Mouse (Mus musculus) hematopoietic stem cell, adult 5-6 weeks (primary cell): ENCODE measurements at regions not wholly inside any gene's neighbourhood (a gene's known extent, or its start where the extent isn't known, plus 50 kb on each side); places are given as distances from the start of the nearest gene placed in this dataset.

ENCODE experiments used
- ATAC-seq, 2 experiments: fragments of 125-278 bp in 1 of 2; replicated peaks in 1 of 2; 2 replicates each; pipeline ENCODE4 v1.8.0; 2016 to 2017; ENCODE audit warnings: inconsistent platforms in 2 of 2, mild to moderate bottlenecking in 2 of 2, moderate number of reproducible peaks in 2 of 2, low read depth in 1 of 2, moderate TSS enrichment in 1 of 2; ENCODE audit not compliant: low FRiP score in 2 of 2, poor library complexity in 2 of 2, severe bottlenecking in 2 of 2, insufficient read depth in 1 of 2, low TSS enrichment in 1 of 2

- no peak for ATAC-seq
Measured at GRCm38 (mm10) chr1:71980624-71981023, 231.5 kb downstream of the Mreg start.

DNA sequence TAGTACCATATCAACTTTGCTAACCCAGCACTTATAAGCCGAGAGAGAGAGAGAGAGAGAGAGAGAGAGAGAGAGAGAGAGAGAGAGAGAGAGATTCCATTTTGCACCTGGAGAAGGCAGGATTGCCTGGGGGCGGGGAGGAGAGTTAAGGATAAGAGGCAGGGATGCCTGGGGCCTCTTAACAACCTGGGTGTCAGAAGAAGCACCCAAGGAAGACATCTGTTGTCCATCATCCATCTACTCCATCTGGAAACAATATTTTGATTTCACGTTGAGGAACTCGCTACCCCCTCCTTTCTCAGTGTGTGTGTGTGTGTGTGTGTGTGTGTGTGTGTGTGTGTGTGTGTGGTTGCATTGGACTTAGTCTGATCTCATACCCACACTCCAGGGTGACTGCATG lies 232.8 kb downstream of the Mreg start:
- no peak for ATAC-seq

DNA sequence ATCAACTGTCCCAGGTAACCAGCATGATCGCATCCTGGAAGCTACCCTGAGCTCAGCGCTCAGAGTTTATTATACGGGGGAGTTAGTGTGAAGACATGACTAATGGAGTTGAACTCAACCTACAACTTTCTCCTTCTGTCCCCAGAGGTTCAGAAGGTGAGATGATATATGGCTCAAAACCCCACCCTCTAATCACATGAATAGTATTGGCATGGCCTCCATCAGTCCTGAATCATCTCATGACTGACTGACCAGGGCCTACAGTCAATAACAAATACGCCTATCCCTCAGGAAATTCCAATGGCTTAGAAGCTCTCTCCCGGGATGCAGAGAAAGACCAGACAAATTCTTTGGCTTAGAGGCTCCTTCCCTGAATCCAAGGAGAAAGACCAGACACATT lies 234.7 kb downstream of the Mreg start:
- no peak for ATAC-seq

- ATAC-seq: peak; percentile 95
Measured at GRCm38 (mm10) chr1:71974715-71975114, 237.4 kb downstream of the Mreg start.

- ATAC-seq: no peak
Measured at GRCm38 (mm10) chr1:71971943-71972342, 240.2 kb downstream of the Mreg start.

- no peak for ATAC-seq
Measured at GRCm38 (mm10) chr1:71970771-71971170, 241.3 kb downstream of the Mreg start.

DNA sequence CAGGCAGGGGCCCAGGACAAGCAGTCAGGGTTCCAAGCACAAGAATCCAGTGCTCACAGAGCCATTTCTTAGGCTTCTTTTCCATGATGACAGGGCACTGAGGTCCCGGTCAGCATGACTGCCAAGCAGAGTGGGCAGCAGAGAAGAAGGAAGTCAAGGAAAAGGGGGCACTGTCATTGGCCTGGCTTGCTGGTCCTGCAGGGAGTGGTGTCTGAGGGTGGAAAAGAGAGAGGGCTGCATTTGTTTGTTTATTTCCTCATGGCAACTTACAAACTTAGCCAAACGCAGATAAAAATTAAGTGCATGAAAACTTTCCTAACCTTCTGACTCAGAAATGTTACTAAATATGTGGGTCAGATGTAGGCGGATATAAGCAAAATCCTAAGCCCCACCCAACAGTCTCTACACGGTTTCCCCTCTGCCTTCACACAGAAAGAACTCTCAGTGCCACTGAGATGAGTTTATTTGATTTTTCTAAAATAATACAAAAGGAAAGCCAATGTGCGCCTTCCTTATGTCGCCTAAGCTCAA lies 244.5 kb downstream of the Mreg start:
- ATAC-seq: no peak

- ATAC-seq: no peak
Measured at GRCm38 (mm10) chr1:71964450-71965126, 247.5 kb downstream of the Mreg start.

DNA sequence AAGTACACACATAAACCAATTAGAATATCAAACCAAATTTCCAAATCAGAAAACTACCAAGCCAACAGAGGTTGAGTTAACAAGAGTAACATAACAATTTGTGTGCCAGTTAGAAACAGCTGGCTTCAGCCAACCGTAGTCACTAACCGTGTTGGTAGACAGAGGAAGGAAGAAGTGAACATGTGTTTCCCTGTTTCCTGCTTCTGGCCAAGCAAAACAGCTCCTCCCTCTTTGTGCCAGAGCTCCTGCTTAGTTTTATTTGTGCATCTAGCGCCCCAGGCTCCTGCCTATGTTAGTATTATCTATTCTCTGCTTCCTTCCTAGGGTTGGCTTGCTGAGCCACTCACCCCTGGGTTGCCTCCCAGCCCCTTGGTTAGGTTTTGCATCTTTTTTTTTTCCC lies 255.2 kb downstream of the Mreg start:
- ATAC-seq: peak; percentile 93 to 95

DNA sequence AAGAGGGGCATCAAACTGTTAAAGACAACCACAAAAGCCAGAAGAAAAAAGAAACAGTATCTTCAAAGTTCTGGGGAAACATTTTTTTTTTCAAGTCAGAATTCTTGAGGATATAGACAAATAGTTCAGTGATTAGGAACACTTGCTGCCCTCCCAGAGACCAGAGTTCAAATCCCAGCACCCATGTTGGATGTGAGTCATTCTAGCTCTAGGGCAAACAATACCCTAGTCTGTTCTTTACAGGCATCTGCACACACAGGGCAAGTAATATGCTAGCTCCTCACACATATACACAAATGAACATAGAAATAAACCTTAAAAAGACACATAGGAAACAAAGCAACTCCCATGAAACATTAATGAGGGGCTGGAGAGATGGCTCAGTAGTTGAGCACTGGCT lies 256.8 kb downstream of the Mreg start:
- ATAC-seq: no peak

- no peak for ATAC-seq
Measured at GRCm38 (mm10) chr1:71953292-71953691, 258.8 kb downstream of the Mreg start.

DNA sequence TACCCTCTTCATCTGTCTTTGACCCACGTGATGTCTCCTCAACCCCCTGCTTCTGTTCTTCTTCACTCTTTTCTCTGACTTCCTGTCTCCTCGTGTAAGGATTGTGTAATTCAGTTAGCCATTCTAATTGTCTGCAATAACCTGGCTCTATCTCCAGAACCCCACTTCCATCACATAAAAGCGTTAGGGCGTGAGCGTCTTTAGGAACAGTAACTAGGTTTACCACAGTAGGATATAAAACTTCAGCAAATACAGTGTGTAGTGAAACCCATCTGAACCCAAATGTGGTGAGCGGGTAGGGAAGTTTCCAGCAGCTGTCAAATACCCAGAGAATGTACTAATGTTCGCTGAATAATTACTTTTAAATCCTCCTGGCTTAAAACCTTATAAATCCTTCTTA lies 262.6 kb downstream of the Mreg start:
- no peak for ATAC-seq

- ATAC-seq: no peak
Measured at GRCm38 (mm10) chr1:71948686-71949085, 263.4 kb downstream of the Mreg start.

DNA sequence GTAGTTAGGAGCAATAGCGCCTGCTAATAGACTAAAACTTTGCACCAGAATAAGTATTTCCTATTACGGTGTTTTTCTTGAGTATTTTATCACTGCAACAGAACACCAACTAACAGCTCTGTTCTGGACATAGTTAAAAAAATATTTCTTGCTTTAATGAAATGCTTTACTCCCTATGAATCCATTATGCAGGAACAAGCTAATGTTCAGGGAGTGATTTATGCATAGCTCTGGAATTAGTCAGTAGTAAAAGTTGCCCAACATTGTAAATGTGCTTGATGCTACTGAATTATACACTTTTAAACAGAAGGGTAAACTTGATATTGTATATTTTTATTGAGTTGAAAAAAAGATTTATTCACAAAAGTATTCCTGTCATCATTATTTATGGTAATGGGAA lies 264.6 kb downstream of the Mreg start:
- no peak for ATAC-seq

GRCm38 (mm10) chr1:71946911-71947310 lies 265.2 kb downstream of the Mreg start:
- ATAC-seq: no peak

DNA sequence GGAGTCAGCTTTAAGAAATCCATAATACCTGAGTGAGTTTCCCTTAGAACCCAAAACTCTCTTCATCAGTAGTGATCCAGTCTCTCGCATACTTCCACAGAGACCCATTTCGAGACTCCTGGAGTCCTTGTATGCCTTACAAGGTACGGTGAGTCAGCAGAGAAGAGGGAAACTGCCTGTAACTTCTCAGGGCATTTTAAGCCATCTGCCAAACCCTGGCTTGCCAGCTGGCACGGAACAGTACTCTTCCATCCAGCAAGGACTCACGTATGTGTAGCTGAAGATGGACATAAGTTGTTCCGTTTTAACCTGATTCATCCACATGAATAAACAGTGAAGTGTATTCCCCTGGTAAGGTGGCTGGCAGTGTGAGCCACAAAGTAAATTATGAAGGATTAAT lies 267.0 kb downstream of the Mreg start:
- peak; percentile 64 to 78 for ATAC-seq

- ATAC-seq: no peak
Measured at GRCm38 (mm10) chr1:71944531-71944930, 267.6 kb downstream of the Mreg start.

DNA sequence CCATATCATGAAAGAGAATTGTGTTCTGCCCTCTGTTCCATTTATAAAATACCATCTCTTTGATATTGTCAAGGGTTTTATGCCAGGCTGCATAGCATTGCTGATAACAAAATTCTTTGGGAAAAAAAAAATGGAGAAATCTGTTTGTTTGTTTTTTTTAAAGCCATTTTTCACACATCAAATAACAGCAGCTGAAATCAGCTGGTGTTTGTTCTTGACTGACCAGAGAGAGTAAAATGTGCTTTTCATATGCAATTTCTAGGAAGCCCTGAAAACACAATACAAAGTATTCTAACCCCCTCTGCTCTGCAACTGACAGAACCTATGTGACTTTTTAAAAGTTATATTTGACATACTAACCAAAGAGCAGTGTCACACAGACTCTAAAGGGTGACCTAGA lies 270.0 kb downstream of the Mreg start:
- ATAC-seq: no peak

DNA sequence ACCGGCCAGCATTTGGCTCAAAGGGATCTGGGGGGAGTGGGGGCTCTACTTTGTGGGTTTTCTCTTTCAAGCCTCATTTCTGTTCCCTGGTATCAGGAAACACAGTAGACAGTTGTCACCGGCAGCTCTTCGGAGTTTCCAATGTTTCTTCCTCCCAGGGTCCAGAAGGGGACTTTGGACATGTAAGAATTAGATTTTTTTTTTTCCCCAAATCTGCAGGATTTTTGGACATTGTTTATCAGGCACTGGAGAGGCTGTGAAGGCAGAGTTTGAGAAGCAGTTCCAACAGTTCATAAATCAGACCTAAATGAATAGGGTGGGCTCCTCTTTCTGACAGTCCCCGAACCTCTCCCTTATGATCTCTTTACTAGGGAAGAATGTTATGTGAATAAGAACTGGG lies 270.4 kb downstream of the Mreg start:
- no peak for ATAC-seq
